Mouse (Mus musculus) forebrain, postnatal 0 days (tissue): ENCODE measurements around the gene Osbpl9. TPM values are rescaled to one million over a fixed set of nuclear protein-coding genes. Genes with fewer than 3 reads are reported as not detected.
A peak's percentile ranks its signal among the peaks of the same experiment; 100 is the strongest.

Experiments used
- ATAC-seq: fragments of 200-750 bp; cut with Nextera tagmentation; 2 replicates; pipeline ENCODE4 v1.8.0; 2017; ENCODE audit warnings: mild to moderate bottlenecking, moderate library complexity
- DNase-seq: peaks from one replicate; pipeline ENCODE4 v3.0.0-alpha.2; 2015
- H3K27ac ChIP-seq: fragments of 300-500 bp; sonication (generic); 2 replicates; pipeline ENCODE4 v1.5.1; 2014; ENCODE audit warnings: low read depth, mild to moderate bottlenecking, antibody characterized with exemption, low read length, moderate library complexity, mixed read lengths
- H3K27me3 ChIP-seq: fragments of 300-500 bp; sonication (generic); 2 replicates; pipeline ENCODE4 v1.6.1; 2014; ENCODE audit warnings: mild to moderate bottlenecking, low read length, mixed read lengths; ENCODE audit not compliant: insufficient read depth
- H3K36me3 ChIP-seq: fragments of 300-500 bp; sonication (generic); 2 replicates; pipeline ENCODE4 v1.6.1; 2014; ENCODE audit warnings: mild to moderate bottlenecking, moderate library complexity; ENCODE audit not compliant: insufficient read depth
- H3K4me1 ChIP-seq: fragments of 300-500 bp; sonication (generic); 2 replicates; pipeline ENCODE4 v1.6.1; 2014; ENCODE audit warnings: antibody characterized with exemption; ENCODE audit not compliant: insufficient read depth
- H3K4me2 ChIP-seq: fragments of 300-500 bp; sonication (generic); 2 replicates; pipeline ENCODE4 v1.6.1; 2014; ENCODE audit warnings: low read depth, mild to moderate bottlenecking, moderate library complexity
- H3K4me3 ChIP-seq: fragments of 300-500 bp; sonication (generic); 2 replicates; pipeline ENCODE4 v1.5.1; 2014; ENCODE audit warnings: low read depth, low read length, mixed read lengths
- H3K9ac ChIP-seq: fragments of 300-500 bp; sonication (generic); 2 replicates; pipeline ENCODE4 v1.6.1; 2014; ENCODE audit warnings: mild to moderate bottlenecking
- H3K9me3 ChIP-seq: fragments of 300-500 bp; sonication (generic); 2 replicates; pipeline ENCODE4 v1.6.1; 2016; ENCODE audit warnings: low read length
- CTCF ChIP-seq: sonication (generic); IDR thresholded peaks from 2 replicates; pipeline ENCODE4 v1.5.1; 2016; ENCODE audit warnings: antibody characterized with exemption, control low read depth, low read depth
- WGBS: fragments of 180-500 bp; shearing (Covaris S2); extraction: QIAGEN DNeasy Blood & Tissue Kit; methylation state at CpG from one replicate; pipeline ENCODE4 v1.1.7; 2014; 5-methylcytosine and 5-hydroxymethylcytosine counted together
- polyA plus RNA-seq: library from polyadenylated mRNA; unstranded; fragments of >200 nt; fragmentation: Nextera tagmentation; extraction: Ambion mirVana; gene quantifications from 2 replicates; pipeline ENCODE4 v1.2.1, GENCODE M21; 2015
- total RNA-seq: library from RNA; depleted of rRNA; stranded (reverse); fragments of >200 nt; gene quantifications from 2 replicates; pipeline ENCODE4 v1.2.3, GENCODE M21; 2014; rRNA removed

Osbpl9 gene
- 67.0 and 86.4 TPM in 2 replicates for total RNA-seq
- polyA plus RNA-seq: 42.3 and 53.6 TPM in 2 replicates

DNA sequence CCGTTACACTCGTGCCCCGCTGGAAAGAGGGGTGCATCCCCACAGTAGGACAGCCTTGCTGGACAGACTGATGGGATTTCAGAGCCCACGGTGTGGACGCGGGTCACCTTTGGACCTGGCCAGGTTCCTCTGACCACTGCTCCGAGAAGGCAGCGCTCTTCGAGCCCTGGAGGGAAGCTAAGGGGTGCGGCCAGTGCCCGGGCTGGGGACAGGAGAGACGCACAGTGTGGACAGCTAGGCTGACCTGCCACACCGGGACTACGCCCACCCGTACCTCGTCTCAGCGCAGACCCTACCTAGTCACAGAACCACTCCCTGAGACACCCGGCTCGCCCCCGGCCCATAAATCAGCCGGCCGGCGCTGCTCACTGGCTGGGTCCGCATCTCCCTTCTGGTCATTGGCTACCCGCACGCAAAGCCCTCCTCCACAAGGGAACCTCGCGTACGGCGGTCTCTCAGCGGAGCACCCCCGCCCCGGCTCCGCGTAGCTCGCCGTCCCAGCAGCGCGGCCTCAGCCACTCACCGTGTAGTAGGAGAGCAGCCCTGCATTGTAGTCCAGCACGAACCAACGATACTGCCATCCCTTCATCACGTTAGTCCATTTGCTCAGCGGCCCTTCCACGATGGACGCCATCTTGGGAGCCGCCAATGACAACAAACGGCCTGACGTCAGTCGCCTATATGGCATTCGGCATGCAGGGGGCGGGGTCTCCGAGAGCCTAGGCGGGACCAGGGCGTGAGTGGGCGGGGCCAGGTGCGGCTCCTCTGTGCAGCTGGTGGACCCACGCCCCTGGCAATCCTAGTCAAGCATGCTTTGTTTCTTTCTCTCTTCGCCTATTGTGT, at the start of gene Osbpl9:
Osbpl9 (minus strand) TSS at position 691 of the 843 bp plus-strand sequence.
- H3K27me3 ChIP-seq: no peaks in the 10 kb centered on the region
- H3K36me3 ChIP-seq: no peaks in the 10 kb centered on the region
- peak within 1 kb of the TSS; percentile 95 for H3K27ac ChIP-seq
- H3K4me1 ChIP-seq: 0 out of 2 replicates have a peak, but pooled peaks cover 8% of the 10 kb centered on the region
- no peaks in the 10 kb centered on the region for H3K9me3 ChIP-seq
- peak; percentile 97 for ATAC-seq
- H3K9ac ChIP-seq: peak within 1 kb of the TSS; percentile 83
- peak; percentile 22; the same call in 1 of the 2 replicates for TF ChIP-seq CTCF
- peak within 1 kb of the TSS; percentile 88 for H3K4me2 ChIP-seq
- peak within 1 kb of the TSS; percentile 84 for H3K4me3 ChIP-seq
- DNase-seq: peak; percentile 98
- WGBS: under 1% methylated on average over 59 of the region's 59 CpGs

DNA sequence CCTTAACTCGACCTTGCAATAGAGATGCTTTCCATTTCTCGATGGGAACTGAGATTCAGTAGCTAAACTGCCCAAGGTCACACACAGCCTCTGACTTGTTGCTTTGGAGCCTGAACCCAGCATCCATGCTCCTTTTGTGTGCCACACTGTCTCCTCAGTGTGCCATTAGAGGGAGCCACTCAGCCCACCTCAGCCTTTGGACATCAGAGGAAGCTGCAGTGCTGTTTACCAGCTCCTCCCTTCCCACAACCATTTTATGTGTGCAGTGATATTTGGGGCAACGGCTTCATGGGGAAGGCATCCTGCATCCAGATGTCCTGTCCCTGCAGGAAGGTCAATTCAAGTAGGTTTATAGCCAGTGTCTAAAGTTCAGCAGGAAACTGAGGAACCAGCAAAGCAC, 49.5 kb upstream of the Osbpl9 start:
- Histone ChIP-seq H3K36me3 (no peaks in the 10 kb centered on the region), H3K27me3 (no peaks in the 10 kb centered on the region), H3K4me2 (no peak overlapping the region), H3K9ac (no peak overlapping the region), H3K4me3 (no peak overlapping the region), H3K27ac (no peak overlapping the region), H3K4me1 (no peaks in the 10 kb centered on the region), H3K9me3 (no peaks in the 10 kb centered on the region)
- no peak for DNase-seq
- ATAC-seq: no peak
- WGBS: 48% methylated on average over 3 of the region's 3 CpGs
- peak; percentile 55 for TF ChIP-seq CTCF

GRCm38 (mm10) chr4:109245016-109245620, 43.0 kb upstream of the Osbpl9 start:
- no peaks in the 10 kb centered on the region for H3K36me3 ChIP-seq
- H3K27ac ChIP-seq: no peak overlapping the region
- H3K9me3 ChIP-seq: no peaks in the 10 kb centered on the region
- H3K4me2 ChIP-seq: no peak overlapping the region
- no peak overlapping the region for H3K4me3 ChIP-seq
- DNase-seq (no peak), ATAC-seq (no peak)
- H3K4me1 ChIP-seq: no peaks in the 10 kb centered on the region
- H3K27me3 ChIP-seq: no peaks in the 10 kb centered on the region
- H3K9ac ChIP-seq: no peak overlapping the region
- 86% methylated on average over 6 of the region's 6 CpGs for WGBS
- TF ChIP-seq CTCF: no peak

DNA sequence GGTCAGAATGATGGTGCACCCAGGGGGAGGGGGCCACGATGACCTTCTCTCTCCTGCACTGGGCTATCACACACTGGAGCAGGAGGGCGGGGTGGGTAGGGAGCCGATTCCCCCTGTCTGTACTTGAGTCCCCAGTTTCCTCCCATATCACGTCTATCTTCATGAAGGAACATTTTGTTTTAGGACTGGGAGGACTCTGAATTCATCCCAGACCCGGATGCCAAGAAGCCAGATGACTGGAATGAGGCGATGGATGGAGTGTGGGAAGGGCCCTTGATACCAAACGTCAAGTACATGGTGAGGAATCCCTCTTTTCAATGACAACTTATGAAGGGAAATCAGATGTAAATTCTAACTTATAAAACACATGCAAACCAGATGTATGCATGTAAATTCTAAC, 42.4 kb upstream of the Osbpl9 start:
- ATAC-seq: no peak
- 84% methylated on average over 7 of the region's 7 CpGs for WGBS
- H3K4me3 ChIP-seq: no peak overlapping the region
- H3K27me3 ChIP-seq: no peaks in the 10 kb centered on the region
- H3K4me1 ChIP-seq: no peaks in the 10 kb centered on the region
- no peak for DNase-seq
- H3K27ac ChIP-seq: no peak overlapping the region
- H3K9ac ChIP-seq: no peak overlapping the region
- H3K4me2 ChIP-seq: no peak overlapping the region
- H3K36me3 ChIP-seq: no peaks in the 10 kb centered on the region
- no peak for TF ChIP-seq CTCF
- no peaks in the 10 kb centered on the region for H3K9me3 ChIP-seq

DNA sequence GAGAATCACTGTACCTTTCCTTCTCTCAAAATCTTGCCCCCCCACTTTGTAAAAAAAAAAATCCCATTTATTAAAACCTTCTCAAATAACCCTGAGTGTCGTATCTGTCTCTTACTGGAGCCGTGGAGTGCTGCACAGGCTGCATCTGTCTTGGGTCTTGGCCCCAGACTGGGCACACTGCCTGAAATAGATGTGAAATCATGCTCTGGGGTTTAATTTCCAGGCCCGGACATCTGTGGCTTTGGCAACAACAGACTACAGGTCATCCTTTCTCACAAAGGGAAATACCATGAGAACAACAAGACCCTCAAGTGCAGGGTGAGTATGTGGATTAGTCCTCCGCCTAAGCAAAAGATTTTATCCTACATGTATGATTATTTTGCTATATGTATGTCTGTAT, 39.9 kb upstream of the Osbpl9 start:
- no peaks in the 10 kb centered on the region for H3K36me3 ChIP-seq
- H3K9me3 ChIP-seq: no peaks in the 10 kb centered on the region
- no peak for TF ChIP-seq CTCF
- no peak for DNase-seq
- H3K27me3 ChIP-seq: no peaks in the 10 kb centered on the region
- no peak overlapping the region for H3K4me2 ChIP-seq
- H3K9ac ChIP-seq: no peak overlapping the region
- 40% methylated on average over 4 of the region's 4 CpGs for WGBS
- H3K4me1 ChIP-seq: no peaks in the 10 kb centered on the region
- no peak for ATAC-seq
- no peak overlapping the region for H3K4me3 ChIP-seq
- no peak overlapping the region for H3K27ac ChIP-seq

DNA sequence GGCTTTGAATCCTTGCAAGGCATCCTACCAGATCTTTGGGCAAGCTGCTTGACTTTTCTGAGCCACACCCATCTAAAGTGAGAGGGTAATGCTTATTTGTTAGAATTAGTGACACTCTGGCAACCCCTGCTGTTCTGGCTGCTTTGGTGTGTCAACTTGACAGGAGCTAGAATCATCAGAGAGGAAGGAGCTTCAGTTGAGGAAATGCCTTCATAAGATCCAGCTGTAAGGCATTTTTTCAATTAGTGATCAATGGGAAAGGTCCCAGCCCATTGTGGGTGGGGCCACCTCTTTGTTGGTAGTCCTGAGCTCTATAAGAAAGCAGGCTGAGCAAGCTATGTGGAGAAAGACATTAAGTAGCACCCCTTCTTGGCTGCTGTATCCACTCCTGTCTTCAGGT, 39.1 kb upstream of the Osbpl9 start:
- Histone ChIP-seq H3K4me1 (no peaks in the 10 kb centered on the region), H3K27ac (no peak overlapping the region), H3K36me3 (no peaks in the 10 kb centered on the region), H3K9me3 (no peaks in the 10 kb centered on the region), H3K9ac (no peak overlapping the region), H3K4me3 (no peak overlapping the region), H3K4me2 (no peak overlapping the region), H3K27me3 (no peaks in the 10 kb centered on the region)
- TF ChIP-seq CTCF: no peak
- ATAC-seq (no peak), DNase-seq (no peak)
